Mouse (Mus musculus) CH12.LX (cell line): ENCODE results near the gene Sept9. TPM values are rescaled to one million over a fixed set of nuclear protein-coding genes. Genes with fewer than 3 reads are reported as not detected.

Experiments used
- DNase-seq: peaks from one replicate; pipeline ENCODE4 v3.0.0-alpha.2; 2013; ENCODE audit errors: extremely low read depth
- H3K27ac ChIP-seq: 2 replicates; pipeline ENCODE4 v1.5.1; 2012; ENCODE audit warnings: low read depth, mild to moderate bottlenecking, control low read depth, moderate library complexity; ENCODE audit not compliant: insufficient read depth
- H3K27me3 ChIP-seq: replicated peaks from 2 replicates; pipeline ENCODE3; 2012; ENCODE audit warnings: inconsistent platforms
- H3K36me3 ChIP-seq, 2 experiments: replicated peaks in 1 of 2; 2 replicates each; pipeline versions ENCODE3 to v1.6.1; 2012; ENCODE audit warnings: inconsistent platforms in 1 of 2, low read length in 1 of 2, mild to moderate bottlenecking in 1 of 2, mixed read lengths in 1 of 2, moderate library complexity in 1 of 2; ENCODE audit not compliant: control insufficient read depth in 1 of 2, insufficient read depth in 1 of 2
- H3K4me1 ChIP-seq, 2 experiments: 2 replicates each; pipeline ENCODE4 v1.6.1; 2012; ENCODE audit warnings: inconsistent platforms in 1 of 2, moderate library complexity in 1 of 2; ENCODE audit not compliant: insufficient read depth in 2 of 2, control insufficient read depth in 1 of 2
- H3K4me2 ChIP-seq: 2 replicates; pipeline ENCODE4 v1.6.1; 2012; ENCODE audit warnings: low read depth, mild to moderate bottlenecking, control low read depth; ENCODE audit not compliant: poor library complexity, insufficient read depth, severe bottlenecking
- H3K4me3 ChIP-seq, 3 experiments: fragments of 150-350 bp in 1 of 3; sonication (generic) in 1 of 3; replicated peaks in 1 of 3; 2 replicates each; pipeline versions ENCODE3 to v1.5.1; 2011 to 2012; ENCODE audit warnings: low read depth in 2 of 3, low read length in 2 of 3, mild to moderate bottlenecking in 2 of 3, moderate library complexity in 2 of 3, control low read depth in 1 of 3, improper control_type of control experiment in 1 of 3, inconsistent platforms in 1 of 3, mixed read lengths in 1 of 3; ENCODE audit not compliant: poor library complexity in 1 of 3
- H3K79me2 ChIP-seq: replicated peaks from 2 replicates; pipeline ENCODE4 v1.6.1; 2012; ENCODE audit warnings: mild to moderate bottlenecking, moderate library complexity; ENCODE audit not compliant: control insufficient read depth, poor library complexity, insufficient read depth, severe bottlenecking; ENCODE audit errors: extremely low read depth
- H3K9ac ChIP-seq: 2 replicates; pipeline ENCODE4 v1.6.1; 2012; ENCODE audit warnings: low read depth, mild to moderate bottlenecking, control low read depth, moderate library complexity; ENCODE audit not compliant: insufficient read depth
- H3K9me3 ChIP-seq: replicated peaks from 2 replicates; pipeline ENCODE3; 2012; ENCODE audit warnings: low read length, inconsistent platforms, mixed read lengths
- BHLHE40 ChIP-seq: IDR thresholded peaks from 2 replicates; pipeline ENCODE4 v1.6.1; 2011; ENCODE audit warnings: mild to moderate bottlenecking, low read depth, low read length, improper control_type of control experiment
- CHD1 ChIP-seq: IDR thresholded peaks from 2 replicates; pipeline ENCODE4 v1.6.1; 2012; ENCODE audit warnings: low read depth, low read length, improper control_type of control experiment, inconsistent platforms
- CHD2 ChIP-seq: IDR thresholded peaks from 2 replicates; pipeline ENCODE4 v1.6.1; 2011; ENCODE audit warnings: low read length, improper control_type of control experiment
- CTCF ChIP-seq, 2 experiments: IDR thresholded peaks in 1 of 2; conservative IDR thresholded peaks in 1 of 2; 2 replicates each; pipeline ENCODE4 v1.5.1; 2011 to 2012; ENCODE audit warnings: low read depth in 2 of 2, low read length in 2 of 2, improper control_type of control experiment in 1 of 2, inconsistent platforms in 1 of 2, mild to moderate bottlenecking in 1 of 2, moderate library complexity in 1 of 2
- E2F4 ChIP-seq: IDR thresholded peaks from 2 replicates; pipeline ENCODE4 v1.6.1; 2011; ENCODE audit warnings: low read depth, low read length, improper control_type of control experiment; ENCODE audit not compliant: insufficient replicate concordance
- ELF1 ChIP-seq: IDR thresholded peaks from 2 replicates; pipeline ENCODE4 v1.6.1; 2014; ENCODE audit warnings: low read depth, mild to moderate bottlenecking, inconsistent platforms, low read length, improper control_type of control experiment
- EP300 ChIP-seq: IDR thresholded peaks from 2 replicates; pipeline ENCODE4 v1.6.1; 2011; ENCODE audit warnings: low read length, improper control_type of control experiment
- ETS1 ChIP-seq: conservative IDR thresholded peaks from 2 replicates; pipeline ENCODE4 v1.6.1; 2012; ENCODE audit warnings: low read depth, mild to moderate bottlenecking, inconsistent platforms, low read length, improper control_type of control experiment, moderate library complexity
- GABPA ChIP-seq: IDR thresholded peaks from 2 replicates; pipeline ENCODE4 v1.6.1; 2012; ENCODE audit warnings: low read depth, low read length, improper control_type of control experiment, inconsistent platforms; ENCODE audit not compliant: insufficient replicate concordance
- HCFC1 ChIP-seq: IDR thresholded peaks from 2 replicates; pipeline ENCODE4 v1.6.1; 2012; ENCODE audit warnings: low read depth, mild to moderate bottlenecking, inconsistent platforms, low read length, improper control_type of control experiment
- IRF4 ChIP-seq: IDR thresholded peaks from 2 replicates; pipeline ENCODE4 v1.6.1; 2014; ENCODE audit warnings: low read depth, mild to moderate bottlenecking, inconsistent platforms, low read length, improper control_type of control experiment
- JUN ChIP-seq: IDR thresholded peaks from 2 replicates; pipeline ENCODE4 v1.6.1; 2011; ENCODE audit warnings: low read depth, mild to moderate bottlenecking, low read length, improper control_type of control experiment, moderate library complexity; ENCODE audit not compliant: insufficient read depth
- KAT2A ChIP-seq: IDR thresholded peaks from 2 replicates; pipeline ENCODE4 v1.6.1; 2012; ENCODE audit warnings: low read length, improper control_type of control experiment, inconsistent platforms; ENCODE audit not compliant: insufficient replicate concordance
- MAFK ChIP-seq: IDR thresholded peaks from 2 replicates; pipeline ENCODE4 v1.6.1; 2011; ENCODE audit warnings: low read length, improper control_type of control experiment; ENCODE audit not compliant: insufficient replicate concordance
- MAX ChIP-seq: IDR thresholded peaks from 2 replicates; pipeline ENCODE4 v1.6.1; 2011; ENCODE audit warnings: low read length, improper control_type of control experiment
- MAZ ChIP-seq: IDR thresholded peaks from 2 replicates; pipeline ENCODE4 v1.6.1; 2012; ENCODE audit warnings: low read depth, mild to moderate bottlenecking, inconsistent platforms, low read length, improper control_type of control experiment, moderate library complexity
- MEF2A ChIP-seq: IDR thresholded peaks from 2 replicates; pipeline ENCODE4 v1.6.1; 2014; ENCODE audit warnings: low read depth, mild to moderate bottlenecking, inconsistent platforms, low read length, improper control_type of control experiment, borderline replicate concordance
- MXI1 ChIP-seq: IDR thresholded peaks from 2 replicates; pipeline ENCODE4 v1.6.1; 2011; ENCODE audit warnings: mild to moderate bottlenecking, low read depth, low read length, improper control_type of control experiment
- MYC ChIP-seq: IDR thresholded peaks from 2 replicates; pipeline ENCODE4 v1.6.1; 2011; ENCODE audit warnings: low read depth, mild to moderate bottlenecking, improper control_type of control experiment, low read length
- NRF1 ChIP-seq: IDR thresholded peaks from 2 replicates; pipeline ENCODE4 v1.6.1; 2014; ENCODE audit warnings: low read depth, mild to moderate bottlenecking, inconsistent platforms, low read length, improper control_type of control experiment, moderate library complexity
- PAX5 ChIP-seq: IDR thresholded peaks from 2 replicates; pipeline ENCODE4 v1.6.1; 2012; ENCODE audit warnings: low read length, inconsistent platforms, mixed read lengths
- POLR2A ChIP-seq: IDR thresholded peaks from 2 replicates; pipeline ENCODE4 v1.6.1; 2011; ENCODE audit warnings: low read depth, mild to moderate bottlenecking, improper control_type of control experiment, low read length
- POLR2AphosphoS2 ChIP-seq: IDR thresholded peaks from 2 replicates; pipeline ENCODE4 v1.6.1; 2011; ENCODE audit warnings: low read depth, low read length, improper control_type of control experiment
- RCOR1 ChIP-seq: conservative IDR thresholded peaks from 2 replicates; pipeline ENCODE4 v1.6.1; 2012; ENCODE audit warnings: low read depth, mild to moderate bottlenecking, inconsistent platforms, low read length, improper control_type of control experiment
- SIN3A ChIP-seq: IDR thresholded peaks from 2 replicates; pipeline ENCODE4 v1.6.1; 2012; ENCODE audit warnings: low read length, improper control_type of control experiment, inconsistent platforms
- SMC3 ChIP-seq: IDR thresholded peaks from 2 replicates; pipeline ENCODE4 v1.6.1; 2011; ENCODE audit warnings: low read depth, low read length, improper control_type of control experiment
- TBP ChIP-seq: conservative IDR thresholded peaks from 2 replicates; pipeline ENCODE4 v1.6.1; 2011; ENCODE audit warnings: low read depth, low read length, improper control_type of control experiment
- TCF12 ChIP-seq: IDR thresholded peaks from 2 replicates; pipeline ENCODE4 v1.6.1; 2014; ENCODE audit warnings: low read depth, mild to moderate bottlenecking, inconsistent platforms, low read length, improper control_type of control experiment
- UBTF ChIP-seq: IDR thresholded peaks from 2 replicates; pipeline ENCODE4 v1.6.1; 2012; ENCODE audit warnings: low read depth, mild to moderate bottlenecking, inconsistent platforms, low read length, improper control_type of control experiment, moderate library complexity
- USF1 ChIP-seq: IDR thresholded peaks from 2 replicates; pipeline ENCODE4 v1.6.1; 2014; ENCODE audit warnings: low read depth, mild to moderate bottlenecking, inconsistent platforms, low read length, improper control_type of control experiment
- USF2 ChIP-seq: conservative IDR thresholded peaks from 2 replicates; pipeline ENCODE4 v1.6.1; 2011; ENCODE audit warnings: low read depth, low read length, improper control_type of control experiment
- ZKSCAN1 ChIP-seq: IDR thresholded peaks from 2 replicates; pipeline ENCODE4 v1.6.1; 2012; ENCODE audit warnings: low read depth, inconsistent platforms, low read length, improper control_type of control experiment, borderline replicate concordance
- ZMIZ1 ChIP-seq: IDR thresholded peaks from 2 replicates; pipeline ENCODE4 v1.6.1; 2012; ENCODE audit warnings: low read depth, mild to moderate bottlenecking, inconsistent platforms, low read length, improper control_type of control experiment
- ZNF384 ChIP-seq: IDR thresholded peaks from 2 replicates; pipeline ENCODE4 v1.6.1; 2012; ENCODE audit warnings: low read depth, low read length, improper control_type of control experiment, inconsistent platforms
- dilution Hi-C: fragments of 300-500 bp; cut with MboI; formaldehyde crosslinking; loops from 2 replicates; pipeline ENCODE4 v1.14.3; 2020; ENCODE audit warnings: low sequenced_read_pairs; ENCODE audit not compliant: extremely low pct_unique_long_range_greater_than_20kb, extremely low pct_ligation_motif_present
- in situ Hi-C: fragments of 300-500 bp; cut with MboI; formaldehyde crosslinking; loops from 3 replicates; pipeline ENCODE4 v1.14.3; 2019; ENCODE audit warnings: low sequenced_read_pairs, low pct_ligation_motif_present, low pct_unique_long_range_greater_than_20kb, mixed read lengths
- polyA plus RNA-seq: library from polyadenylated mRNA; unstranded; fragments of >175 nt; gene quantifications from 2 replicates; pipeline ENCODE4 v1.2.1, GENCODE M21; 2012; ENCODE audit warnings: low read depth; ENCODE audit not compliant: insufficient read length
- total RNA-seq, 2 experiments: library from RNA; depleted of rRNA; stranded (reverse); fragments of 300-350 nt in 1 of 2; fragments of >200 nt in 1 of 2; gene quantifications; 2 replicates each; pipeline ENCODE4 v1.2.3; 2012 to 2014

The Sept9 gene
- total and polyA plus RNA-seq, 3 experiments: 47.6 to 128 (median 110) TPM

GRCm38 (mm10) chr11:117349429-117350363, 150.2 kb downstream of the Sept9 start:
- TF ChIP-seq CHD1: 0 out of 2 replicates have a peak, but pooled peaks have one; percentile 54
- TF ChIP-seq TCF12: peak; percentile 99
- 0 out of 2 replicates have a peak, but pooled peaks have one; percentile 20 for TF ChIP-seq KAT2A
- TF ChIP-seq GABPA: no peak
- no peak for TF ChIP-seq ZKSCAN1
- TF ChIP-seq ZMIZ1: peak; percentile 60; the same call in 1 of the 2 replicates
- peak; percentile 85 for TF ChIP-seq CHD2
- TF ChIP-seq IRF4: peak; percentile 85
- TF ChIP-seq MEF2A: peak; percentile 90
- TF ChIP-seq ELF1: peak; percentile 62
- TF ChIP-seq EP300: peak; percentile 95
- no peak; the same call in 1 of the 2 replicates for TF ChIP-seq HCFC1
- TF ChIP-seq USF1: peak; percentile 25; the same call in 1 of the 2 replicates
- TF ChIP-seq RCOR1: peak; percentile 92
- TF ChIP-seq NRF1: 0 out of 2 replicates have a peak, but pooled peaks have one; percentile 48
- no peak for TF ChIP-seq CTCF (conservative IDR thresholded peaks at IDR 0.05 in 1 of 2, IDR thresholded peaks at IDR 0.05 in 1 of 2; ENCODE audit: low read depth in 2 of 2, low read length in 2 of 2)
- peak; percentile 97 for TF ChIP-seq ETS1
- TF ChIP-seq TBP: 0 out of 2 replicates have a peak, but pooled peaks have one; percentile 15
- peak; percentile 78 for TF ChIP-seq SIN3A
- TF ChIP-seq BHLHE40: peak; percentile 100
- TF ChIP-seq MXI1: peak; percentile 61
- TF ChIP-seq SMC3: peak; percentile 29; the same call in 1 of the 2 replicates
- no peak for TF ChIP-seq PAX5
- peak; percentile 51 for TF ChIP-seq UBTF
- peak; percentile 80 for TF ChIP-seq MAX
- no peak for TF ChIP-seq E2F4
- TF ChIP-seq ZNF384: no peak
- TF ChIP-seq POLR2AphosphoS2: no peak
- TF ChIP-seq MAFK: 0 out of 2 replicates have a peak, but pooled peaks have one; percentile 69
- peak; percentile 93 for TF ChIP-seq MYC
- peak; percentile 50; the same call in 1 of the 2 replicates for TF ChIP-seq POLR2A
- 0 out of 2 replicates have a peak, but pooled peaks have one; percentile 13 for TF ChIP-seq USF2
- no peak; the same call in 1 of the 2 replicates for TF ChIP-seq JUN
- peak; percentile 93; the same call in 1 of the 2 replicates for TF ChIP-seq MAZ
- TF ChIP-seq, all 38 proteins: peak for 25
- Histone ChIP-seq H3K27ac (peak overlapping the region; percentile 95), H3K4me3 (peak overlapping the region in 2 of 3 experiments; percentile 9 to 15), H3K9me3 (peaks cover 6% of the 10 kb centered on the region), H3K36me3 (peaks cover 34 to 46% of the 10 kb centered on the region in 2 experiments), H3K9ac (peak overlapping the region; percentile 62), H3K79me2 (peaks cover 25% of the 10 kb centered on the region), H3K27me3 (no peaks in the 10 kb centered on the region), H3K4me1 (peaks cover 62 to 96% of the 10 kb centered on the region in 2 experiments), H3K4me2 (peak overlapping the region; percentile 89)
- DNase-seq: peak; percentile 87
- dilution Hi-C loops (loop anchor here (25.0 kb wide), 1 partner anchor 112 kb away; no protein-coding TSS in a partner anchor), in situ Hi-C loops (no loop called here)
